Mouse (Mus musculus) MEL (cell line): Measurements from ENCODE around the gene Aff1. TPM values are rescaled to one million over a fixed set of nuclear protein-coding genes. Genes with fewer than 3 reads are reported as not detected.

Source experiments
- DNase-seq: peaks from one replicate; pipeline ENCODE4 v3.0.0; 2011; ENCODE audit warnings: low read depth, low spot score
- H3K27ac ChIP-seq: 2 replicates; pipeline ENCODE4 v1.5.1; 2012; ENCODE audit warnings: low read depth, mild to moderate bottlenecking, control low read depth, low read length, moderate library complexity; ENCODE audit not compliant: control insufficient read depth
- H3K27me3 ChIP-seq, 2 experiments: fragments of 150-350 bp in 1 of 2; sonication (generic) in 1 of 2; 2 replicates each; pipeline ENCODE4 v1.6.1; 2012; ENCODE audit warnings: low read length in 2 of 2, mild to moderate bottlenecking in 2 of 2, improper control_type of control experiment in 1 of 2, moderate library complexity in 1 of 2; ENCODE audit not compliant: insufficient read depth in 2 of 2, control insufficient read depth in 1 of 2
- H3K36me3 ChIP-seq, 2 experiments: 2 replicates each; pipeline ENCODE4 v1.6.1; 2012 to 2014; ENCODE audit warnings: low read length in 2 of 2, improper control_type of control experiment in 1 of 2, inconsistent platforms in 1 of 2, mild to moderate bottlenecking in 1 of 2; ENCODE audit not compliant: insufficient read depth in 2 of 2, control insufficient read depth in 1 of 2
- H3K4me1 ChIP-seq, 2 experiments: fragments of 150-350 bp in 1 of 2; sonication (generic) in 1 of 2; 2 replicates each; pipeline ENCODE4 v1.6.1; 2012; ENCODE audit warnings: low read length in 2 of 2, improper control_type of control experiment in 1 of 2, mild to moderate bottlenecking in 1 of 2; ENCODE audit not compliant: insufficient read depth in 2 of 2, control insufficient read depth in 1 of 2
- H3K4me3 ChIP-seq, 2 experiments: fragments of 150-350 bp in 1 of 2; sonication (generic) in 1 of 2; 2 replicates each; pipeline ENCODE4 v1.5.1; 2012; ENCODE audit warnings: low read depth in 2 of 2, low read length in 2 of 2, mild to moderate bottlenecking in 2 of 2, moderate library complexity in 2 of 2, control low read depth in 1 of 2, improper control_type of control experiment in 1 of 2; ENCODE audit not compliant: control insufficient read depth in 1 of 2, insufficient read depth in 1 of 2
- H3K79me2 ChIP-seq: 2 replicates; pipeline ENCODE4 v1.6.1; 2012; ENCODE audit warnings: mild to moderate bottlenecking, low read length, moderate library complexity; ENCODE audit not compliant: control insufficient read depth, poor library complexity, insufficient read depth
- H3K9ac ChIP-seq: 2 replicates; pipeline ENCODE4 v1.6.1; 2012; ENCODE audit warnings: low read depth, mild to moderate bottlenecking, control low read depth, low read length, moderate library complexity; ENCODE audit not compliant: control insufficient read depth, poor library complexity, severe bottlenecking
- H3K9me3 ChIP-seq: fragments of 150-350 bp; sonication (generic); replicated peaks from 2 replicates; pipeline ENCODE4 v1.6.1; 2012; ENCODE audit warnings: mild to moderate bottlenecking, low read length, improper control_type of control experiment, moderate library complexity; ENCODE audit not compliant: insufficient read depth
- CTCF ChIP-seq, 3 experiments: IDR thresholded peaks in 2 of 3; conservative IDR thresholded peaks in 1 of 3; 2 replicates each; pipeline ENCODE4 v1.5.1; 2011 to 2012; ENCODE audit warnings: low read length in 3 of 3, low read depth in 2 of 3, mild to moderate bottlenecking in 2 of 3, improper control_type of control experiment in 1 of 3, inconsistent platforms in 1 of 3, mixed read lengths in 1 of 3, moderate library complexity in 1 of 3; ENCODE audit not compliant: control insufficient read depth in 1 of 3, insufficient read depth in 1 of 3, poor library complexity in 1 of 3, severe bottlenecking in 1 of 3
- EP300 ChIP-seq, 2 experiments: IDR thresholded peaks; 2 replicates each; pipeline ENCODE4 v1.6.1; 2011; ENCODE audit warnings: improper control_type of control experiment in 2 of 2, low read length in 2 of 2, low read depth in 1 of 2, mild to moderate bottlenecking in 1 of 2
- ETS1 ChIP-seq: IDR thresholded peaks from 2 replicates; pipeline ENCODE4 v1.6.1; 2012; ENCODE audit warnings: low read depth, mild to moderate bottlenecking, inconsistent platforms, low read length, improper control_type of control experiment, moderate library complexity
- JUND ChIP-seq: IDR thresholded peaks from 2 replicates; pipeline ENCODE4 v1.6.1; 2011; ENCODE audit warnings: low read depth, mild to moderate bottlenecking, improper control_type of control experiment, low read length
- MXI1 ChIP-seq: IDR thresholded peaks from 2 replicates; pipeline ENCODE4 v1.6.1; 2011; ENCODE audit warnings: mild to moderate bottlenecking, low read depth, low read length, improper control_type of control experiment
- MYB ChIP-seq: IDR thresholded peaks from 2 replicates; pipeline ENCODE4 v1.6.1; 2011; ENCODE audit warnings: mild to moderate bottlenecking, low read depth, low read length, improper control_type of control experiment
- MYC ChIP-seq: IDR thresholded peaks from 2 replicates; pipeline ENCODE4 v1.6.1; 2011; ENCODE audit warnings: low read depth, mild to moderate bottlenecking, low read length, improper control_type of control experiment, moderate library complexity
- NRF1 ChIP-seq: IDR thresholded peaks from 2 replicates; pipeline ENCODE4 v1.6.1; 2014; ENCODE audit warnings: low read depth, mild to moderate bottlenecking, inconsistent platforms, low read length, improper control_type of control experiment, moderate library complexity; ENCODE audit not compliant: poor library complexity, insufficient read depth, severe bottlenecking
- TBP ChIP-seq: IDR thresholded peaks from 2 replicates; pipeline ENCODE4 v1.8.0; 2011; ENCODE audit warnings: low read depth, low read length, improper control_type of control experiment
- TCF12 ChIP-seq: IDR thresholded peaks from 2 replicates; pipeline ENCODE4 v1.6.1; 2014; ENCODE audit warnings: low read depth, mild to moderate bottlenecking, inconsistent platforms, low read length, improper control_type of control experiment, moderate library complexity
- USF1 ChIP-seq: IDR thresholded peaks from 2 replicates; pipeline ENCODE4 v1.6.1; 2014; ENCODE audit warnings: low read depth, mild to moderate bottlenecking, inconsistent platforms, low read length, improper control_type of control experiment, moderate library complexity
- ZNF384 ChIP-seq: IDR thresholded peaks from 2 replicates; pipeline ENCODE4 v1.6.1; 2012; ENCODE audit warnings: low read depth, mild to moderate bottlenecking, inconsistent platforms, low read length, improper control_type of control experiment
- polyA plus RNA-seq, 2 experiments: library from polyadenylated mRNA; stranded (reverse) in 1 of 2; unstranded in 1 of 2; fragments of >175 nt in 1 of 2; fragments of >200 nt in 1 of 2; gene quantifications; 2 replicates each; pipeline versions ENCODE4 v1.2.1 to v1.2.4; 2012; ENCODE audit warnings: low replicate concordance in 2 of 2, low read depth in 1 of 2; ENCODE audit not compliant: insufficient read length in 2 of 2, insufficient read depth in 1 of 2, missing spikeins in 1 of 2
- total RNA-seq: library from RNA; depleted of rRNA; stranded (reverse); fragments of 300-350 nt; gene quantifications from 2 replicates; pipeline ENCODE4 v1.2.3, GENCODE M21; 2012

Gene Aff1
- total and polyA plus RNA-seq, 3 experiments = 5.4 to 13.4 TPM; not detected in 1

DNA sequence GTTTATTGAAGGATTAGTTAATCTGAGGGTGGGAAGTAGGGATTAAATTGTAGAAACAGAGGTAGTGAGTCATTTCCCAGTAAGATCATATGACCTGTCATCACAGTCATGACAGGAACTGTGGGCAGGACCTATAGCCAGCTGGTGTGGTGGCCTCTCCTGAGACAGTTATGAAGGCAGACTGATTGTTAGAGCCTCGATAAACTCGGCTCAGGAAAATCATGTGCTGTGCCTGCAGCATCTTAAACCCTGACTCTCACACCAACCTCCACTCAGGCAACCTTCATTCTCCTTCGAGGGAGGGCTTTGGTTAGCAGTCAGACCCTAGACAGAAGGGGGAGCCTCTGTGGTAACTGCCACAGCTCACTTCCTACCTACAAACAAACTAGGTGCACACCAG is 27.7 kb downstream of the Aff1 start:
- Histone ChIP-seq H3K27me3 (no peaks in the 10 kb centered on the region), H3K9me3 (no peaks in the 10 kb centered on the region), H3K4me1 (peaks cover 3 to 8% of the 10 kb centered on the region in 2 experiments; a peak in 3 of 4 replicates), H3K36me3 (peaks cover 0 to 14% of the 10 kb centered on the region in 2 experiments; a peak in 2 of 4 replicates), H3K79me2 (no peaks in the 10 kb centered on the region), H3K9ac (no peak overlapping the region), H3K27ac (peak overlapping the region; percentile 39; the same call in 1 of the 2 replicates), H3K4me3 (no peak overlapping the region)
- peak; percentile 64 for DNase-seq
- TF ChIP-seq JUND (peak; percentile 71; the same call in 1 of the 2 replicates), ZNF384 (peak; percentile 37; the same call in 1 of the 2 replicates), USF1 (peak; percentile 61), MYC (0 out of 2 replicates have a peak, but pooled peaks have one; percentile 18), ETS1 (peak; percentile 74; the same call in 1 of the 2 replicates), EP300 (IDR thresholded peaks at IDR 0.05; ENCODE audit: low read depth in 1 of 2, low read length in 2 of 2) (peak in 1 of 2 experiments; percentile 61; a peak in 3 of 4 replicates), NRF1 (no peak), TCF12 (no peak)

DNA sequence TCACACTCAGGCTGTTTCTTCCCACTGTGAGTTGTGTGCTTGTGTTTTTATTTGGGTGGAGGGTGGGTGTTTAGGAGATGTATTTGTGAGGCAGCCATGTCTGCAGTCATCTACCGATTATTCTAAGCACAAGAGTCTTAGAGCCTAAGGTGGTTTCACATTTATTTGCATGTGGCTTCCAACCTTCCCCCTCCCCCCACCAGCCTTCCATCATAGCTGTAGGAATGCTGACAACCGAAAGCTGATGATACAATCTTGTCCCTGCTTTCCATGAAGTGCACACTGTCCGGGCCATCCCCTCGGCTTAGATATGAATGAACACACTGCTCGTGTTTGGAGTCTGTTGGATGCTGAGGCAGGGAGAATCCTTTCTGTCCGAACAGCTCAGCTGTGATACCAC is 28.8 kb downstream of the Aff1 start:
- H3K9me3 ChIP-seq = no peaks in the 10 kb centered on the region
- H3K4me3 ChIP-seq = no peak overlapping the region
- H3K36me3 ChIP-seq = peaks cover 0 to 14% of the 10 kb centered on the region in 2 experiments; a peak in 2 of 4 replicates
- peaks cover 3 to 11% of the 10 kb centered on the region in 2 experiments; a peak in 3 of 4 replicates for H3K4me1 ChIP-seq
- DNase-seq = no peak
- no peak overlapping the region for H3K27ac ChIP-seq
- no peak overlapping the region for H3K9ac ChIP-seq
- no peak for TF ChIP-seq MYB
- H3K27me3 ChIP-seq = no peaks in the 10 kb centered on the region
- H3K79me2 ChIP-seq = no peaks in the 10 kb centered on the region

DNA sequence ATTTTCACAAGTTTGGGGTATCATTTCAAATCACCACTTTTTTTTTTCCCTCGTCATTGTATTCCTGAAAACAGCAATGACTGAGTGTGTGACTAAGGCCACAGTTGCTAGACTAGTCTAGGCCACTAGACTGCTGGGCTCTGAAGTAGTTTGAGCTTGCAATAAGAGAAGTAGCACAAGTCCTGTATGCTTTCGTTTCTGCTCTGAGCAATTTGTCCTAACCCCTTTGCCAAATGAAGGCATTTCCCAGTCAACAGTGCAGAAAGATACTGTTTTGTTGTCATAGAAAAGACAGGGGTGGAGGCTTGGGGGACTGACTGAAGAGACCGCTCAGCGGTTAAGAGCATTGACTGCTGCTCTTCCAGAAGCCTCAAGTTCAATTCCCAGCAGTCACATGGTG is 29.3 kb downstream of the Aff1 start:
- TF ChIP-seq MXI1 = no peak
- no peak for TF ChIP-seq TBP
- no peak for TF ChIP-seq CTCF (IDR thresholded peaks at IDR 0.05 in 2 of 3, conservative IDR thresholded peaks at IDR 0.05 in 1 of 3; ENCODE audit: control insufficient read depth in 1 of 3, insufficient read depth in 1 of 3, low read depth in 2 of 3, low read length in 3 of 3, poor library complexity in 1 of 3, severe bottlenecking in 1 of 3)
- no peak overlapping the region for H3K9ac ChIP-seq
- H3K4me3 ChIP-seq = no peak overlapping the region
- no peak overlapping the region for H3K27ac ChIP-seq
- H3K27me3 ChIP-seq = no peaks in the 10 kb centered on the region
- H3K36me3 ChIP-seq = peaks cover 0 to 14% of the 10 kb centered on the region in 2 experiments; a peak in 2 of 4 replicates
- H3K79me2 ChIP-seq = no peaks in the 10 kb centered on the region
- DNase-seq = no peak
- no peaks in the 10 kb centered on the region for H3K9me3 ChIP-seq
- peaks cover 3 to 14% of the 10 kb centered on the region in 2 experiments; a peak in 3 of 4 replicates for H3K4me1 ChIP-seq
